Mouse (Mus musculus) kidney, postnatal 0 days (tissue): Measurements from ENCODE around the gene Ccdc40. TPM values are rescaled to one million over a fixed set of nuclear protein-coding genes. Genes with fewer than 3 reads are reported as not detected.
A peak's percentile ranks its signal among the peaks of the same experiment; 100 is the strongest.

Source experiments
- ATAC-seq: fragments of 200-750 bp; cut with Nextera tagmentation; replicated peaks from 2 replicates; pipeline ENCODE4 v1.8.0; 2017; ENCODE audit warnings: low read depth, moderate number of reproducible peaks, moderate TSS enrichment, moderate library complexity; ENCODE audit not compliant: low FRiP score
- DNase-seq: peaks from one replicate; pipeline ENCODE4 v3.0.0-alpha.2; 2016; ENCODE audit warnings: low spot score
- H3K27ac ChIP-seq: fragments of 300-500 bp; sonication (generic); 2 replicates; pipeline ENCODE4 v1.5.1; 2014; ENCODE audit warnings: mild to moderate bottlenecking
- H3K27me3 ChIP-seq: fragments of 300-500 bp; sonication (generic); 2 replicates; pipeline ENCODE4 v1.6.1; 2014; ENCODE audit warnings: low read length, mixed read lengths; ENCODE audit not compliant: insufficient read depth
- H3K36me3 ChIP-seq: fragments of 300-500 bp; sonication (generic); 2 replicates; pipeline ENCODE4 v1.6.1; 2014; ENCODE audit warnings: low read length, mixed read lengths; ENCODE audit not compliant: insufficient read depth
- H3K4me1 ChIP-seq: fragments of 300-500 bp; sonication (generic); replicated peaks from 2 replicates; pipeline ENCODE4 v1.6.1; 2014; ENCODE audit warnings: antibody characterized with exemption, low read length, mixed read lengths; ENCODE audit not compliant: insufficient read depth
- H3K4me2 ChIP-seq: fragments of 300-500 bp; sonication (generic); 2 replicates; pipeline ENCODE4 v1.6.1; 2014; ENCODE audit warnings: mild to moderate bottlenecking, low read length, moderate library complexity, mixed read lengths
- H3K4me3 ChIP-seq: fragments of 300-500 bp; sonication (generic); replicated peaks from 2 replicates; pipeline ENCODE4 v1.5.1; 2014; ENCODE audit warnings: low read depth, low read length
- H3K9ac ChIP-seq: fragments of 300-500 bp; sonication (generic); 2 replicates; pipeline ENCODE4 v1.6.1; 2014; ENCODE audit warnings: low read depth, low read length
- H3K9me3 ChIP-seq: fragments of 300-500 bp; sonication (generic); replicated peaks from 2 replicates; pipeline ENCODE4 v1.6.1; 2016; ENCODE audit warnings: low read length, inconsistent platforms, mixed read lengths
- CTCF ChIP-seq: IDR thresholded peaks from 2 replicates; pipeline ENCODE4 v1.5.1; 2016; ENCODE audit warnings: antibody characterized with exemption, low read depth, mild to moderate bottlenecking, moderate library complexity
- WGBS: fragments of 180-500 bp; shearing (Covaris S2); extraction: QIAGEN DNeasy Blood & Tissue Kit; methylation state at CpG from one replicate; pipeline ENCODE4 v1.1.7; 2014; 5-methylcytosine and 5-hydroxymethylcytosine counted together
- polyA plus RNA-seq: library from polyadenylated mRNA; unstranded; fragments of >200 nt; fragmentation: Nextera tagmentation; extraction: Ambion mirVana; gene quantifications from 2 replicates; pipeline ENCODE4 v1.2.1, GENCODE M21; 2015

Ccdc40 gene
- polyA plus RNA-seq = 3.3 and 4.0 TPM in 2 replicates

DNA sequence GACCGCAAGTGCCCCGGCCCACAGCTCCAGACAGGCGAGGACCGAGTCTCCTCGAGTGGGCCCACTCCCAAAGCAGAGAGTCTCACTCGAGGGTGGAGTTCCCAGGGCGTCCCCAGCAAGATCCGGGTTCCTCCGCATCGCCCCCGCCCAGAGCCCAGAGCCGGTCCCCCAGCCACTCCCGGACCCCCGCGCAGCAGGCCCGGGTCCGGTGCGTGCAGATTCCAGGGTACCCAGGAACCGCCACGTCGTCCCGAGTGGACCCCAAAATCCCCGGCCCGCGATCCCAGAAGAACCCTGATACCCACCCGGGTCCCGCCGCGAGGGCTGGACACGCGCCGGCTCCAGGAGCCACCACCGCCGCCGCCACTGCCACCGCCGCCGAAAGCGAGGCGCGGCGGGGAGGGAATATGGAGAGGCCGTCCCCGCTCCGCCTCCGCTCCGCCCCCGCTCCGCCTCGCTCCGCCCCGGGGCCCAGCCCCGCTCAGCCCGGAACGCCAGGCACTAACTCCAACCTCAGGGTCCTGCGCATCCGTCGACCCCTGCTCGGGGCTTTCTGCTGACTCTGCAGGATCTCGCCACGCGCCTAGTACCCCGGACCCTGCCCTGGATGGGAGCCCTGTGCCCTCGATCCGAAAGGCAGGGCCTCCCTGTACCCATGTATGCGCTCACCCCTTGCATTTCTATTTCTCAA is at the start of gene Ccdc40, which contains the start of gene Tbc1d16:
Gene Ccdc40 (plus strand): TSS at position 482 of the 691 bp plus-strand sequence.
Gene Tbc1d16 (minus strand): TSS at position 409 of the 691 bp plus-strand sequence.
- peak within 1 kb of the TSS; percentile 31; the same call in 1 of the 2 replicates for H3K27ac ChIP-seq
- H3K27me3 ChIP-seq = no peaks in the 10 kb centered on the region
- peak within 1 kb of the TSS; percentile 80 for H3K4me3 ChIP-seq
- H3K9ac ChIP-seq = peak within 1 kb of the TSS; percentile 78
- peak; percentile 84 for ATAC-seq
- peak; percentile 84 for DNase-seq
- H3K4me2 ChIP-seq = peak within 1 kb of the TSS; percentile 98
- WGBS = under 1% methylated on average over 57 of the region's 66 CpGs
- TF ChIP-seq CTCF = no peak
- no peaks in the 10 kb centered on the region for H3K36me3 ChIP-seq
- peaks cover 19% of the 10 kb centered on the region for H3K4me1 ChIP-seq
- no peaks in the 10 kb centered on the region for H3K9me3 ChIP-seq

DNA sequence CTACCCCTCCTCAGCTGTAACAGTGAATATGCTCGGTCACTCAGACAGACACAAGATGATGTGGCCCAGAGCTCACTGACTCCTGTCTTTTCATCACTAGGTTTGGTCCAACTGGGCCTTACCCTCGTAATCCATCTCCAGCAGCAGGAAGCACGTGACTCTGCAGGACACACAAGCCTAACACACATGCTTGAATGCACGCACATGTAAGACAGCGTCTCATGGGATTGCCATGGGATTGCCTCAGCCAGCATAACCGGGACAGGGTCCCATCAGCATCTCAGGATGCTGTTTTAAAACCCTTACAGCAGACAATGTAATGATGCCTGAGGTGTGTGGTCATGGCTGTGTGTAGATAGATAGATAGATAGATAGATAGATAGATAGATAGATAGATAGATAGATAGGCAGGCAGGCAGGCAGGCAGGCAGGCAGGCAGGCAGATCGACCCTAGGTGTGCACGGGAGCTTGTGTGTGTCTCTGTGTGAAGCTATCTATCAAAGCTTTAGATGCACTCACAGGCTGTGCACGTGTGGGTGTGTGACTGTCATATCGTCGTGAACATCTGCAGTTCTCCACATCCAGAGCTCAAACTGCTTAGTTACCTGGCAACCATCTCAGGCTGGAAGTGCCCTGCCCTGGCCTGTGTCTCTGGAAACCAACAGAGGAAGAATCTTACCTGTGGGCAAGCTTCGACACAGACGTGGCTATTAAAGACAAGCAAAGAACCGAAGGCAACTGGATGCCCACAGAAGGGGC is 47.4 kb upstream of the Ccdc40 start:
- DNase-seq = no peak
- Histone ChIP-seq H3K9me3 (no peaks in the 10 kb centered on the region), H3K36me3 (no peaks in the 10 kb centered on the region), H3K27ac (no peak overlapping the region), H3K4me3 (no peak overlapping the region), H3K27me3 (no peaks in the 10 kb centered on the region), H3K4me2 (no peak overlapping the region), H3K4me1 (peaks cover 22% of the 10 kb centered on the region), H3K9ac (no peak overlapping the region)
- whole genome bisulfite sequencing = 80% methylated on average over 14 of the region's 14 CpGs
- no peak for TF ChIP-seq CTCF
- no peak for ATAC-seq

- H3K4me1 ChIP-seq = peaks cover 17% of the 10 kb centered on the region
- no peak overlapping the region for H3K4me3 ChIP-seq
- no peaks in the 10 kb centered on the region for H3K36me3 ChIP-seq
- no peak overlapping the region for H3K27ac ChIP-seq
- no peak for DNase-seq
- H3K27me3 ChIP-seq = no peaks in the 10 kb centered on the region
- no peak overlapping the region for H3K9ac ChIP-seq
- 80% methylated on average over 12 of the region's 12 CpGs for WGBS
- no peak for TF ChIP-seq CTCF
- no peaks in the 10 kb centered on the region for H3K9me3 ChIP-seq
- ATAC-seq = no peak
- H3K4me2 ChIP-seq = no peak overlapping the region
Measured at GRCm38 (mm10) chr11:119181861-119182395, 46.4 kb upstream of the Ccdc40 start.

DNA sequence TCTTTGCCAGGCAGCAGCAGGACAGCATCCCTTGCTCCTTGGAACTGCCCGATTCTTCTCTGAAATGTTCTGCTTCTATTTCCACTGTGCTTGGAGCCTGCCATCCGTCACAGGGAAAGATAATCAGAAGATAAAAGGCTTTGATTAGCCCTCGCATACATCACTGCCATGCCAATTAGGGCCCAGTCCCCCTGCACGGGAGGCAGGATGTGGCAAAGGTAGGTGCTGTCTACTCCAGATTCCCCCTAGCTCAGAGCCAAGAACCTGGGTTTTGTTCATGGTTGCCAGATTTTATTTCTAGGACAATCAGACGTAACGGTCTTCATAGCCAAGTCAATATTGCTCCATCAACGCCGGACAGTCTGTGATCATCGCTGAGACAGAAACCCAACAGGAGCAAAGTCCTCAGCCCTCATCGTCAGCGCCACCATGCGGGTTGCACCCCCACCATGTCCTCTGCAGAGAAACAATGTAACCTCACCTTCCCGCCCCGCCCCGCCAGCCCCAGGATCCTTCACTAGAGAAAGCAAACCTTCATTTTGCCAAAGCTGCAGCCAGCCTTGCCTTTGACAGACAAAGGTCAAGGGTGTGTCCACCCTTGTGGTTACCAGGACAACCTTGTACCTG is 44.6 kb upstream of the Ccdc40 start:
- 79% methylated on average over 15 of the region's 15 CpGs for WGBS
- H3K9me3 ChIP-seq = no peaks in the 10 kb centered on the region

DNA sequence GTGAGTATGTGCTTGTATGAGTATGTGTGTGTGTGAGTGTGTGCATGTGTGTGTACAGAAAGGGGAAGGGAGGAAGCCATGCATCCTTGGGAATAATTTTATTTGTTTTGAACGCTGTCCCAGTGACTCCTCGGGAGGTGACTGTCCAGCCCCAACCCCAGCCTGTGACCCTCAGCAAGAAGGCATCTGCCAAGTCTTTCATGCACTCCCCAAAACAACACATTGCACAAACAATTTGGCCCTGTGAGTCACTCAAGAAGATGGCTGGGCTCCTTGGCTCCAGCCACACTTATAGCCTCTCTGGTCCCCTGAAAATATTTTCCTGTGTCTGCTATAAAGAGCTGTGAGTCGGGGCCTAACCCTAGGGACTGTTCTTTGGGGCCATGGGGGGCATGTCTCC is 42.0 kb upstream of the Ccdc40 start:
- no peak overlapping the region for H3K9ac ChIP-seq
- H3K4me1 ChIP-seq = no peaks in the 10 kb centered on the region
- DNase-seq (no peak), ATAC-seq (no peak)
- no peaks in the 10 kb centered on the region for H3K9me3 ChIP-seq
- no peak overlapping the region for H3K27ac ChIP-seq
- 56% methylated on average over 3 of the region's 3 CpGs for WGBS
- H3K36me3 ChIP-seq = no peaks in the 10 kb centered on the region
- no peaks in the 10 kb centered on the region for H3K27me3 ChIP-seq
- no peak overlapping the region for H3K4me3 ChIP-seq
- H3K4me2 ChIP-seq = no peak overlapping the region
- no peak for TF ChIP-seq CTCF

More for the DNA sequence above, 44.6 kb upstream of the Ccdc40 start:
- DNase-seq = no peak
- Histone ChIP-seq H3K27ac (no peak overlapping the region), H3K36me3 (no peaks in the 10 kb centered on the region), H3K27me3 (no peaks in the 10 kb centered on the region), H3K4me3 (no peak overlapping the region), H3K9ac (no peak overlapping the region), H3K4me1 (no peaks in the 10 kb centered on the region), H3K4me2 (no peak overlapping the region)
- ATAC-seq = no peak
- no peak for TF ChIP-seq CTCF
